Mouse (Mus musculus): ENCODE results near the gene Atp2a1. TPM values are rescaled to one million over a fixed set of nuclear protein-coding genes. Genes with fewer than 3 reads are reported as not detected.
A peak's percentile ranks its signal among the peaks of the same experiment; 100 is the strongest.
"Not testable (repeated sequence)": the region's sequence is repeated elsewhere in the genome, so short reads cannot be mapped to it uniquely, and the experiment has no call there.

Atp2a1 gene
- total RNA-seq, 2 experiments from 2014 or later, result 23,271 to 27,147 TPM

DNA sequence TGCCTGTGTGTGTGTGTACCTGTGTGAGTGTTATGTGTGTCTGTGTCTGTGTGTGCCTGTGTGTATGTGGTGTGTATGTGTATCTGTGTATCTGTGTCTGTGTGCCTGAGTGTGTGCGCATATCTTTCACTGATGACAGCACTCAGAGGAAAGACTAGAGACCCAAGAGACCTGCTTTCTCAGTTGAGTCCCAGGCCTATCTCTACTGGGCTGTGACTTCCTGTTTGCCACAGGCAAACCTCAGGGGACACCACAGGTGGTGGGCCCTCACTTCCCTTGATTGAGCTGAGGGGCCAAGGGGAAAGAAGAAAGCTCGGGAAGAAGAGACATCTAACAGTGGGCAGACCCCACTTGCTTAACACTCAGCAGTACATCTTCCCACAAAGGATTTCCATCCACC lies 46.3 kb downstream of the Atp2a1 start:
- no peak for DNase-seq (ENCODE audit: low spot score)

DNA sequence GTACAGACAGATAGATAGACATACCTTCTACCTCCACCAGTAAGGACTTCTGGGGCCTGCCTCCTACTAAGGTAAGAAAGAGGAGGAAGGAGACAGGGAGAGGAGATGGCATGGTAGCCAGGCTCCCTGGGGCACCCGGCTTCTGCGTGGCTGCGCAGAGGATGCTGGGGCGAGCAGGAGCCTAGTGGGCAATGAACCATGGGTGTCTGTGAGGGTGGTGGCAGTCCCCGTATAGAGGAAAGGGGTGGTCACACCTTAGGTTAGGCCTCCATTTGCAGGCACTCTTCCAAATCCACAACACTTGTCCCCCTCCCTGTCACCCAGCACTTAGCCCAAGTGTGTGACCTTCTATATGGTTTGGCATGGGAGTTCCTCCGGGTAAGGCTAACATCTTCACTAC lies 48.2 kb downstream of the Atp2a1 start, which contains the start of gene Cd19:
Cd19 (minus strand) TSS at position 165 of the 400 bp plus-strand sequence.
- DNase-seq (ENCODE audit: low spot score), result no peak

DNA sequence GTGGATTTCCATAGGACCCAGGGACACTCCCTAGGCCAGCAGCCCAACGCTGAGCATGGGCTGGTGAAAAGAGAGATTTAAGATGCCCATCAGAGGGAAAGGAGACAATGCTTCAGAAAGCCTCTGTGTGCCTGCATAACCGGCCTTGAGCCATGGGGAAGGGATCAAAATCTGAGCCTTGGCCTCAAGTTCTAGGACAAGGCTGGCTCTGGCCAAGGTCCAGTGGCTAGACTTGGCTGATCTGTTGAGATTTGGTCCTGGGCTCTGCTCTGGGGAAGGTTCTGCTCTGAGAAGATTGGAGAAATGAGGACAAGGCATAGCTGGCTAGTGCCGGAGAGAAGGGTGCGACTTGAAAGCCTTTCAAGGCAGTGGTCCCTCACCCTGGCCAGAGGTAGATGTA lies 51.8 kb downstream of the Atp2a1 start:
- DNase-seq (ENCODE audit: low spot score), result no peak

DNA sequence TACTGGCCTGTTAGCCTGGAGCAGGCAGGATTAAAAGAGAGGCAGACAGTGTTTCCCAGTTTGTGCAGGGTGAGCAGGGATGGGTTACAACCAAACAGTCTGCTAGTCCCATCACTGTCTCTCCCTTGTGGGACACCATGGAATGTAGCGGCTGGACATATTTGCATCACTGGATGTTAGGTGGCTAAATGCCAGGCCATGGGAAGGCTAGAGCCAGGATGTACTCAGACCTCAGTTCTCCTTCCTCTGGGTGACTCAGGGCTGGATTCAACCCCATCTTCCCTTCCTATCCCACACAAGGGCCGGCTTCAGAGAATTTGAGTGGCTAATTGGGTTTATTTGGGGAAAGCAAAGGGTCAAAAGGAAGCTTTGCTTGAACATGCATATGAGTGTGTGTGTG lies 54.2 kb downstream of the Atp2a1 start:
- DNase-seq (ENCODE audit: low spot score), result no peak

DNA sequence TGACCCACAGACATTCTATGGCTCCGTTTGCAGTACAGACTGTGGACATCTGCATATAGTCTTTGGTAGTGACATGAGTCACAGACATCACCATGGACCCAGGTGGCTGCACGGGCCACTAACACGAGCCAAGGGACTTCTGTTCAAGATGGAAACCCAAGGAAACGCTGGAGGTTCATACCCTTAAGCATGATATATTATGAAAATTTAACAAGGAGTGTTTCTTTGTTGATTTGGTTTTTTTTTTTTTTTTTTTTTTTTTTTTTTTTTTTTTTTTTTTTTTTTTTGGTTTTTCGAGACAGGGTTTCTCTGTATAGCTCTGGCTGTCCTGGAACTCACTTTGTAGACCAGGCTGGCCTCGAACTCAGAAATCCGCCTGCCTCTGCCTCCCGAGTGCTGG lies 60.4 kb downstream of the Atp2a1 start:
- DNase-seq (ENCODE audit: low spot score), result not testable (repeated sequence)

DNA sequence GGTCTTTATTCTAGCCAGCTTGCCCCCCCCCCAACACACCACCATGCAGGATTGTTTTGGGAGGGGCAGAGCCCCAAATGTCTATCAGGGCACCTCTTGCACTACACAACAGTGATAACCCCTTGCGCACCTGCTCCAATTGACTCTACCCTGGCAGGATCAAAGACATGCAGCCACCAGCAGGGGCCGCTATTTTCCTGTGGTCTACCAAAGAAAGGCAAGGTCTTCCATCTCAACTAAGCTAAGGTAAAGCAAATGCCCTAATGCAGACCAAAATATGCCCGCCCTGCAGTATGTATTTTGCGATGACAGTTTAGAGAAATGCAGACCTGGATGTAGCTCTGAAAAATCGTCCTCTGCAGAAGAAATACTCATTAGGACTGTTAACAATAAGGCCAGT lies 63.4 kb downstream of the Atp2a1 start:
- peak; percentile 78 for DNase-seq (ENCODE audit: low spot score)

DNA sequence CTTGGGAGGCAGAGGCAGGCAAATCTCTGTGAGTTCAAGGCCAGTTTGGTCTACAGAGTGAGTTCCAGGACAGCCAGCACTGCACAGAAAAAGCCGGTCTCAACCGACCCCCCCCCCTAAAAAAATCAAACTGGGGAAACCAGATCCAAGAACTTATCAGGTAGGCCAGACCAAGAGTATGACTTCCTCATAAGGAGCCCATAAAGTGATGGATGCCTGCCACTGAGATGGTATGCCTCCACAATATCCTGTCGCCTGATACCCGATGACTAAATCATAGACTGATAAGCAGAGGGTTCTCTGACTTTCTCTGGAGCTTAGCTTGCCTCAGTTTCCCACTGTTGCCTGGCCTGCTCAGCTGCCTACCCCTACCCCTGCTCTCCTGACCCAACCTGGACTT lies 65.1 kb downstream of the Atp2a1 start:
- DNase-seq (ENCODE audit: low spot score), result no peak

DNA sequence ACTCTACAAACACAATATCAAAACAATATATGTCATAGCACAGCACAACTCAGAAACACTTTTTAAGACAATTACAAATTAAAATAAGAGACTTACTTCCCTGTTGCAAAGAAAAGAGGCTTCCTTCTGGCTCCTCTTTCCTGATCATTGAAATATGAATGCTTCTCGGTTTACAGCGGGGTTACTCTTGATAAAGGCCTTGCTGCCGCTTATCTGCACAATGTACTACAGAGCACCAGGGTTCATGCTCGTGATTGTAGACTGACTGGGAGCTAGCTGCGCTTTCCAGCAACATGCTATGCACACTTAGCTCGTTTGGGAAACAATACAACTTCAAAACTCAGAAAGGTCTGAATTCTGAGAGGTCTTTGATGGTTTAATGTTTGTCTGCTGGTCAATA lies 65.7 kb downstream of the Atp2a1 start:
- DNase-seq (ENCODE audit: low spot score), result no peak

DNA sequence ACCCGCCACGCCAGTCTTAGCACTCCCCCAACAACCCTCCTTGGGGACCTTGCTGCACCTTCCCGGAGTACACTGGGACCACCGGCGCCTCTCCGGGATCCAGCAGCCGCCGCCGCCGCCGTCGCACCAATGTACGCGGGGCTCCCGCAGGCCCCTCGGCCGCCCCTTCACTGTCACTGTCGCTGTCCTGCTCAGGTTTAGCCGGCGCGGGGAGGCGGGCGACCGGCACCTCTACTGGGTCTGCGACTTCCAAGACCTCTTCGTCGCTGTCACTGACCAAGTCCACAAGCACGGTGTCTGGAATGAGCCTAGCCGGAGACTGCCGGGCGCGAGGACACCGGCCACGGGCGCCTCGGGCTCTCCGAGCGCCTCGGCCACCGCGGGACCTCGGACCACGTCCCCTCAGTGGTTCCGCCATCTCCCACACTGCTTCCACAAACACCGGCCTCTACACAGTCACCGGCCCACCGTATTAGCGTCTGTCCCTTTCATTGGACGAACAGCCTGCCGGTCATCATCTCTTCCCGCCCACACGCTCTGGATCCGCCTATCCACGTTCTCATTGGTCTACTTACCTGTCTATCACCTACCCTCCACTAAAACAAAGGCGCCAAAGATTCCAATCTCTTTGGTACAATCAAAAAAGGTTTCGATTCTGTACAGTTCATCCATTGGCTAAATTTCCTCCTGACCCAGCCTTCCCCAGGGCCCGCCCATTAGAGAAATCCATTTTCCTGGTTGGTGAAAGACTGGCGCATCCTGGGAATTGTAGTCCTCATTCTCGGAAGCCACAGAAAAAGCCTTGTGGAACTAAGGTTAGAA lies 66.4 kb downstream of the Atp2a1 start, which contains the start of gene Nfatc2ip:
Nfatc2ip (minus strand) TSS at position 440 of the 822 bp plus-strand sequence.
- peak; percentile 98 for DNase-seq (ENCODE audit: low spot score)

Other genes starting within 250 kb of the Atp2a1 start
- 10 to 100 TPM; 18.7 to 18.8 TPM for gene Sbk1, start 190.5 kb downstream of the Atp2a1 start, total RNA-seq (2021)
- under 1 TPM; 0.21 to 0.37 TPM for gene Lat, start 93.5 kb downstream of the Atp2a1 start, total RNA-seq (2021)
- 10 to 100 TPM; 21.2 to 23.5 TPM for gene Spns1, start 85.7 kb downstream of the Atp2a1 start, total RNA-seq (2021)
- 1 to 10 TPM; 3.3 to 3.4 TPM for gene Nfatc2ip, start 66.4 kb downstream of the Atp2a1 start, total RNA-seq (2021)
- not detected for gene Cd19, start 48.2 kb downstream of the Atp2a1 start, total RNA-seq (2021)
- 10 to 100 TPM; 10.6 to 13.1 TPM for gene Rabep2, start 34.3 kb downstream of the Atp2a1 start, total RNA-seq (2021)
- gene Sh2b1, start 12.3 kb upstream of the Atp2a1 start, total RNA-seq (2021), result 10 to 100 TPM; 49.2 to 51.0 TPM
- gene Tufm, start 24.3 kb upstream of the Atp2a1 start, total RNA-seq (2021), result 100 to 1,000 TPM; 118 to 124 TPM
- 10 to 100 TPM; 28.4 to 33.1 TPM for gene Atxn2l, start 40.3 kb upstream of the Atp2a1 start, total RNA-seq (2021)
- 100 to 1,000 TPM; 167 to 171 TPM for gene Eif3c, start 103.3 kb upstream of the Atp2a1 start, total RNA-seq (2021)
- under 1 TPM; 0.47 to 0.59 TPM for gene Apobr, start 121.8 kb upstream of the Atp2a1 start, total RNA-seq (2021)
- 10 to 100 TPM; 12.7 to 14.4 TPM for gene Cln3, start 122.7 kb upstream of the Atp2a1 start, total RNA-seq (2021)
- under 1 TPM in 1 of 2 experiments, not detected in 1; 0.31 TPM for gene Il27, start 131.8 kb upstream of the Atp2a1 start, total RNA-seq (2021)
- 1 to 10 TPM; 7.5 to 8.8 TPM for gene Nupr1, start 167.8 kb upstream of the Atp2a1 start, total RNA-seq (2021)
- 10 to 100 TPM; 29.1 to 33.1 TPM for gene Sgf29, start 186.2 kb upstream of the Atp2a1 start, total RNA-seq (2021)
- 10 to 100 TPM; 11.1 to 15.9 TPM for gene Sult1a1, start 213.3 kb upstream of the Atp2a1 start, total RNA-seq (2021)
- gene Bola2, start 232.3 kb upstream of the Atp2a1 start, total RNA-seq (2021), result 10 to 100 TPM; 37.1 to 42.2 TPM
- gene Slx1b, start 232.7 kb upstream of the Atp2a1 start, total RNA-seq (2021), result 1 to 10 TPM; 1.9 to 2.8 TPM
- 1 to 10 TPM; 2.0 to 2.4 TPM for gene Coro1a, start 244.7 kb upstream of the Atp2a1 start, total RNA-seq (2021)

Data from gastrocnemius, adult 18-20 months (tissue).